11 mouse cellular contexts compared by ENCODE assay signal in the genomic region with DNA sequence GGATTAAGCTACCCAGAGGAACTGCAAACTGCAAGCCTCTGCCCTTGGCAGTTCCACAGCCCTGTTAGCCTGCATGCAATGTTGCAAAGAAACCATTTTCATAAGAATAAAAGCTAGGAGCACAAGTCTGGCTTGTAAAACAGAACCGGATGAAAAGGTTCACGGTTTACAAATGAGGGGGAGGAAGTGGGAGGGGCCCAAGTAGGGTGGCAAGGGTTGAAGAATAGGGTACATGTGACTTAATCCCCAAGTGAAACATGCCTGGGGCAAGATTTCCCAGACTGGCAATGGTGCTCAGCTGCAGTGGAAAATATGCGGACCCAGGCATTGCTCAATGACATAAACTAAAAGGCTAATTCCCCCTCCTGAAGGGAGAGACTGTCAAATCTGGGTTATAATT. TPM values are rescaled to one million over a fixed set of nuclear protein-coding genes. Genes with fewer than 3 reads are reported as not detected.
A peak's percentile ranks its signal among the peaks of the same experiment; 100 is the strongest.
DNase-seq lines count a peak whose midpoint lies in the region; ATAC-seq and TF ChIP-seq lines count a peak whose summit lies in the region.
"Had no signal": no experiment of that assay in that cellular context is flagged by ENCODE, and none has a peak within 500 bp of the region (broad histone marks: within the 10 kb centered on the region; RNA-seq: fewer than 3 reads in every experiment).

No protein-coding gene starts in this region.

- no peak for TF ChIP-seq CTCF in forebrain, postnatal 0 days (IDR thresholded peaks at IDR 0.05; ENCODE audit: low read depth)

- H3K4me2 ChIP-seq in heart, embryonic 12.5 days: no peak overlapping the region
- H3K4me2 ChIP-seq in forebrain, postnatal 0 days (ENCODE audit: low read depth): no peak overlapping the region

- H3K9ac ChIP-seq in heart, embryonic 12.5 days: no peak overlapping the region
- no peak overlapping the region for H3K9ac ChIP-seq in forebrain, postnatal 0 days

- H3K27me3 ChIP-seq in heart, embryonic 12.5 days (replicated peaks): no peaks in the 10 kb centered on the region
- no peaks in the 10 kb centered on the region for H3K27me3 ChIP-seq in forebrain, postnatal 0 days (ENCODE audit: insufficient read depth, low read length)
- no peaks in the 10 kb centered on the region for H3K27me3 ChIP-seq in splenic B cell, adult 2 months (ENCODE audit: control insufficient read depth, insufficient read depth, low read length, poor library complexity, severe bottlenecking)

- ATAC-seq in heart, embryonic 12.5 days (ENCODE audit: insufficient number of reproducible peaks, low FRiP score): no peak
- peak; percentile 56 for ATAC-seq in forebrain, postnatal 0 days
- no peak for ATAC-seq in megakaryocyte, adult 5-6 weeks (ENCODE audit: poor library complexity, severe bottlenecking)

- 40% methylated on average over 3 of the region's 3 CpGs for WGBS in heart, embryonic 12.5 days
- 14% methylated on average over 3 of the region's 3 CpGs for WGBS in forebrain, postnatal 0 days

- no peak overlapping the region for H3K4me3 ChIP-seq in heart, embryonic 12.5 days
- H3K4me3 ChIP-seq in forebrain, postnatal 0 days (ENCODE audit: low read depth, low read length): no peak overlapping the region

- DNase-seq in heart, postnatal 4 days: no peak
- peak; percentile 11 to 29 for DNase-seq in spleen, postnatal 36 days (ENCODE audit: low spot score in 2 of 2)
- no peak for DNase-seq in spleen, postnatal 14 days (ENCODE audit: low spot score in 2 of 2)
- DNase-seq in forebrain, postnatal 0 days: no peak
- DNase-seq in splenic B cell, adult 2 months (ENCODE audit: low read depth, low spot score): peak; percentile 23
- DNase-seq in cerebellum, postnatal 25 days: no peak
- DNase-seq: cerebellum, adult 18-20 months; right cerebral cortex, postnatal 25 days had no signal

- H3K36me3 ChIP-seq in heart, embryonic 12.5 days: no peaks in the 10 kb centered on the region
- H3K36me3 ChIP-seq in forebrain, postnatal 0 days (ENCODE audit: insufficient read depth): no peaks in the 10 kb centered on the region
- H3K36me3 ChIP-seq in splenic B cell, adult 2 months (ENCODE audit: control insufficient read depth, insufficient read depth, low read length, poor library complexity, severe bottlenecking): no peaks in the 10 kb centered on the region

- peaks cover 70% of the 10 kb centered on the region for H3K4me1 ChIP-seq in heart, embryonic 12.5 days (replicated peaks)
- H3K4me1 ChIP-seq in forebrain, postnatal 0 days (ENCODE audit: insufficient read depth): no peaks in the 10 kb centered on the region

- H3K27ac ChIP-seq in heart, embryonic 12.5 days (ENCODE audit: poor library complexity, severe bottlenecking): peak overlapping the region; percentile 64
- H3K27ac ChIP-seq in forebrain, postnatal 0 days (ENCODE audit: low read depth, low read length): no peak overlapping the region

- no peaks in the 10 kb centered on the region for H3K9me3 ChIP-seq in heart, embryonic 12.5 days (replicated peaks)
- H3K9me3 ChIP-seq in forebrain, postnatal 0 days (ENCODE audit: low read length): no peaks in the 10 kb centered on the region

RNA-seq across cellular contexts. Expression of gene Ryr2, which starts 34.6 kb away (rescaled TPM):
- polyA plus RNA-seq in heart, embryonic 12.5 days (2016; fragmentation: Nextera tagmentation; extraction: Ambion mirVana): 35.3 and 40.1 TPM in 2 replicates
- total RNA-seq in heart, postnatal 4 days (2021): 100 to 1,000 TPM; 710 to 754 TPM
- total RNA-seq in forebrain, postnatal 0 days (2014; rRNA removed): 22.8 and 23.6 TPM in 2 replicates
- 0.59 and 2.1 TPM in 2 replicates for polyA plus RNA-seq in forebrain, postnatal 0 days (2015; fragmentation: Nextera tagmentation; extraction: Ambion mirVana)
- total RNA-seq in megakaryocyte, adult 5-6 weeks (2015): not detected in 2 replicates
- total RNA-seq in megakaryocyte, adult 5-6 weeks (2017): not detected in 2 replicates
- total RNA-seq: megakaryocyte-erythroid progenitor cell, adult 5-6 weeks had no signal

Comparison
In these comparisons a context has a peak if more than half of its experiments do, and no peak if none do; other contexts are left out.
1. DNase-seq: peak in spleen, postnatal 36 days (2 of 2) and splenic B cell, adult 2 months (single experiment); none in heart, postnatal 4 days (single experiment), spleen, postnatal 14 days (0 of 2), forebrain, postnatal 0 days (single experiment) and cerebellum, postnatal 25 days (0 of 2).
2. RNA of gene Ryr2, which starts 34.6 kb away (total RNA-seq): 710 to 754 TPM in heart, postnatal 4 days; 22.8 to 23.6 TPM in forebrain, postnatal 0 days and not detected in megakaryocyte, adult 5-6 weeks; every median in the first group is over 10 times any median in the second.